8 mouse cellular contexts compared by ENCODE assay signal in the genomic region with DNA sequence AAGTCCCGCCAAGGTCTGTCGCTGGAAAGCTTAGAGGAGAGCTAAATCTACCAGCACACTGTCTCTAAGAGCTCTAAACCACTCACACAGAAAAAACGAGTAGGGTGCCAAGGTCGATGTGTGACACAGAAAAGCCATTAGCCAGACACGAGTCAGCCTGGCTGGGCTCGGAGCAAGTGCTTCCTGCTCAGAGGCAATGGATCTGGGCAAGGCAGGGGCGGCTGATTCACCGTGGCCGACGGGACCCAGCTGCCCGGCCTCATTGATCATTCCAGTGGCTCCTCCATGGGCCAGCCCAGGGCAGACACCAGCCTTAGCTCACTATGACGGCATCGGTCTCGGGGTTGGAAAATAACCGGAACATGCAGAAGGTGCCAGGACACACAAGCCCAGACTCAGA.
A peak's percentile ranks its signal among the peaks of the same experiment; 100 is the strongest.
DNase-seq lines count a peak whose midpoint lies in the region; ATAC-seq lines count a peak whose summit lies in the region.

No protein-coding gene starts in this region.

- H3K9ac ChIP-seq in forebrain, embryonic 12.5 days = no peak overlapping the region
- no peak overlapping the region for H3K9ac ChIP-seq in forebrain, embryonic 13.5 days
- no peak overlapping the region for H3K9ac ChIP-seq in heart, embryonic 11.5 days (ENCODE audit: low read depth, low read length)

- no peaks in the 10 kb centered on the region for H3K27me3 ChIP-seq in forebrain, embryonic 12.5 days
- no peaks in the 10 kb centered on the region for H3K27me3 ChIP-seq in forebrain, embryonic 13.5 days
- H3K27me3 ChIP-seq in heart, embryonic 11.5 days (ENCODE audit: control insufficient read depth, insufficient read depth, low read length) = no peaks in the 10 kb centered on the region

- 57% methylated on average over 15 of the region's 15 CpGs for WGBS in forebrain, embryonic 12.5 days
- 52% methylated on average over 15 of the region's 15 CpGs for WGBS in forebrain, embryonic 13.5 days
- WGBS in heart, embryonic 11.5 days (ENCODE audit: insufficient replicate concordance) = 37% methylated on average over 15 of the region's 15 CpGs

- no peaks in the 10 kb centered on the region for H3K9me3 ChIP-seq in forebrain, embryonic 12.5 days
- no peaks in the 10 kb centered on the region for H3K9me3 ChIP-seq in forebrain, embryonic 13.5 days (replicated peaks)
- H3K9me3 ChIP-seq in heart, embryonic 11.5 days (replicated peaks; ENCODE audit: control insufficient read depth, low read length) = no peaks in the 10 kb centered on the region

- H3K4me1 ChIP-seq in forebrain, embryonic 12.5 days = peaks cover 32% of the 10 kb centered on the region
- peaks cover 20% of the 10 kb centered on the region for H3K4me1 ChIP-seq in forebrain, embryonic 13.5 days
- H3K4me1 ChIP-seq in heart, embryonic 11.5 days (ENCODE audit: control insufficient read depth, insufficient read depth, low read length) = peaks cover 31% of the 10 kb centered on the region

- no peak overlapping the region for H3K4me3 ChIP-seq in forebrain, embryonic 12.5 days (replicated peaks)
- H3K4me3 ChIP-seq in forebrain, embryonic 13.5 days = no peak overlapping the region
- H3K4me3 ChIP-seq in heart, embryonic 11.5 days (ENCODE audit: low read depth, low read length) = no peak overlapping the region

- no peaks in the 10 kb centered on the region for H3K36me3 ChIP-seq in forebrain, embryonic 12.5 days (replicated peaks)
- 0 out of 2 replicates have a peak, but pooled peaks cover 5% of the 10 kb centered on the region for H3K36me3 ChIP-seq in forebrain, embryonic 13.5 days (ENCODE audit: poor library complexity, severe bottlenecking)
- H3K36me3 ChIP-seq in heart, embryonic 11.5 days (ENCODE audit: control insufficient read depth, insufficient read depth, low read length) = no peaks in the 10 kb centered on the region

- DNase-seq in cerebellum, postnatal 14 days = peak; percentile 66 to 69
- DNase-seq in kidney, adult 9 months = peak; percentile 74
- DNase-seq in mesoderm, embryonic 11.5 days (ENCODE audit: low read depth, low spot score) = peak; percentile 63
- DNase-seq in layer of hippocampus, adult 18-20 months (ENCODE audit: low spot score in 2 of 2) = no peak

- no peak overlapping the region for H3K4me2 ChIP-seq in forebrain, embryonic 12.5 days
- H3K4me2 ChIP-seq in forebrain, embryonic 13.5 days = no peak overlapping the region
- H3K4me2 ChIP-seq in heart, embryonic 11.5 days = no peak overlapping the region

- 0 out of 2 replicates have a peak overlapping the region, but pooled peaks have one; percentile 14 for H3K27ac ChIP-seq in forebrain, embryonic 12.5 days
- no peak overlapping the region for H3K27ac ChIP-seq in forebrain, embryonic 13.5 days
- peak overlapping the region; percentile 54 for H3K27ac ChIP-seq in heart, embryonic 11.5 days (ENCODE audit: low read depth, low read length)

- no peak for ATAC-seq in forebrain, embryonic 12.5 days (ENCODE audit: low FRiP score)
- no peak for ATAC-seq in forebrain, embryonic 13.5 days
- ATAC-seq in heart, embryonic 11.5 days (replicated peaks; ENCODE audit: insufficient number of reproducible peaks, low FRiP score, low TSS enrichment) = no peak
- no peak for ATAC-seq in megakaryocyte-erythroid progenitor cell, adult 5-6 weeks (replicated peaks; ENCODE audit: low FRiP score, low TSS enrichment, poor library complexity, severe bottlenecking)

Comparison
In these comparisons a context has a peak if more than half of its experiments do, and no peak if none do; other contexts are left out.
1. DNase-seq: peak in cerebellum, postnatal 14 days (2 of 2), kidney, adult 9 months (single experiment) and mesoderm, embryonic 11.5 days (single experiment); none in layer of hippocampus, adult 18-20 months (0 of 2).